Mouse (Mus musculus): ENCODE data around the gene Runx2.

Gene Runx2

DNA sequence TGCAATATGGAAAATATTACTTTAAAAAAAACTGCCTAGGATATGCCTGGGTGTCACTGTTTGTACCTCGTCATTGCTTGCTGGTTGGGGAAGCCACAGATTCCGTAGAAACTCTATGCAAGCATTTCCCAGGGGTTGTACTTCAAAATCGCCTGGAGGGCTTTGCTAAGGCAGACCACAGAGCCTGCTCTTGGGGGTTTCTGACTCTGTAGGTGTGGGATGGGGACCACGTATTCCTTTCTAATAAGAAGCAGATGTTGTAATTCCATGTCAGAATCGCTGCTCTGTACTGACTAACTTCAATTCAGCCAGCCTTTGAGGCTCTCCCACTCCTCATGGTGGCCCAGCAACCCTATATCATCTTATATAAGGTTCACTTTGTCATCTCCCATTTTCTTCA is 46.1 kb downstream of the Runx2 start:
- in situ Hi-C loops (cut with MboI, MseI), result no loop called here

DNA sequence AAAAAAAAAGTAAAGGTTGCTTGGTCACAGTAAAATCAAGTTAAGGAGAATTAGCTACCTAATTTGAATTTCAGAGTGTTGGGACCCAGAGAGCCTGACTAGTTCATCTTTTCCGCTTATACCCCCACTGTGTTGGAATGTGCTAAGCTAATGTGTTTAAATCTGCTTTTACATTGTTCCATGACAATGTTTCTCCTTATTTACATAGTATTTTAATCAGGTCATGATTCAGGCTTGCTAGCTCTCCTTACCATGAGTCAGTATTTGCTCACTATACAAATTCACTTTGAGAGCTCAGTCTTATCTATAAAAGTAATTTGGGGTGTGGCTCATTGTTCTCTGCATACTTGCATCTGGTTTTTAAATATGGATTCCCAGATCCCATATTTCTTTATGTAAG is 47.2 kb downstream of the Runx2 start:
- in situ Hi-C loops (cut with MboI, MseI), result no loop called here

DNA sequence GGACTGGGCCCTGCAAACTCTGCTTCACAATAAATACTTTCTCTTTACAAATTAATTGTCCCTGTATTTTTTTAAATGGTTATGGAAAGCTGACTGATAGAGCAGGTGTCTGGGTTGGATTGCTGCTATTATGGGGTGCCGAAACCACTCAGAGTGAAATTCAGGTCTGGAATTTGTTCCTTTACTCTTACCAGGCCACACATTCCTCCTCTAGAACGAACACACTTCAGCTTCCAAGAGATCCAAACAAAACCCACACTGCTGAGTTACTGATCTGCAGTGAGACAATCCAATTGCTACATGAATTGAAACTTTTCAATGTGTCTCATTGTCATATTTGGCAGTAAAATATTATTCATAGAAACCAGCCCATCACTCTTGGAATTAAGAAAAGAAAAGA is 47.6 kb downstream of the Runx2 start:
- in situ Hi-C loops (cut with MboI, MseI), result no loop called here

DNA sequence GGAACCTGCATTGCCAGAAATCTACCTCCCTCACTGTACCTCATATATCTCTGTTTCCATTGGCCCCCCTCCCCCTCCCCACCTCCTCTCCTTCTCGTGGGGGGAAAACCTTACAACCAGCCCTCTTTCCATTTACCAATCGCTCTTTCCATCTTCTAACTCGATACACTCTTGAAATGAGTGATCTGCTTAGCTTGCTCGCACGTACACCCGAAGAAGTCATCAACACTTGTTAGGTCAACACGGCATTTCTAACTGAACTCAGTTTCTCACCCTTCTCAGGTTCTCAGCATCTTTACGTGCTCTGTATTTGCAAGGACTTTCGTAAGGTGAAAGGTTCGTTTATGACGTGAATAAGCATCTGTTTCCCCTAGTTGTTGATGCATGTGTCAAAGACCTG is 48.3 kb downstream of the Runx2 start:
- in situ Hi-C loops (cut with MboI, MseI), result no loop called here

DNA sequence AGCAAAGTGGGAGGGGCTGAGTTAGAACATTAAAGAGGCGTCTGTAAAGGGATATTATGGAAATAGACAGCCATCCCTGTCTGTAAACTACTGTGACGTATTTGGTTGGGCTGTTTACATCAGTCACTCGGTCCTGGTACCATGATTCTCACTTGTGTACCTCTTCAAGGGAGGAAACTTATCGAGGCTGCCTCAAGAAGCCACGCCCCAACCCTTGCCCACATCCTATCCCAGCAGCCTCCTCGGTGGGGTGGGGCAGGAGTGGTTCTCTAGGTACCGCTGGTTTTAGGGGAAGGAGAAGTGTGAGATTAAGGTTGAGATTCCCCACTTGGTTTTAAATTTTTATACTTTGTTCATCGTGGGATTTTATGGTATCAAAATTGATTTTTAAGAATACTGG is 69.2 kb downstream of the Runx2 start:
- in situ Hi-C loops (cut with MboI, MseI), result loop anchor here (10.0 kb wide), 1 partner anchor 291 kb away; no protein-coding TSS in a partner anchor

DNA sequence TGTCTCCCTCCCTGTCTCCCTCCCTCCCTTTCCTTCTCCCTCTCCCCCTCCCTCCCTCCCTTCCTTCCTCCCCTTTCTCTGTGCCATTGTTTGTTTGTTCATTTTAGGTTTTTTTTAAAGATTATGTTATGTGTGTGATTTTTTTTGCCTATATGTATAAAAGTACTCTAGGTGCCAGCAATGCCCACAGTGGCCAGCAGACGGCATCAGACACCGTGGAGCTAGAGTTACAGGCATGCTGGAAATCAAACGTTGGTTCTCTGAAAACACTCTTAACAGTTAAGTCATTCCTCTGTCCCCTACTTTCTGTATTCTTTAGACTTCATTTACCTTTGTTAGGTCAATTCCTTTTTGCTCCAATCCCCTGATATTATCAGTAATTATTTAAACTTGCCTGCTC is 70.8 kb downstream of the Runx2 start:
- in situ Hi-C loops (cut with MboI, MseI), result loop anchor here (10.0 kb wide), 1 partner anchor 289 kb away; no protein-coding TSS in a partner anchor

DNA sequence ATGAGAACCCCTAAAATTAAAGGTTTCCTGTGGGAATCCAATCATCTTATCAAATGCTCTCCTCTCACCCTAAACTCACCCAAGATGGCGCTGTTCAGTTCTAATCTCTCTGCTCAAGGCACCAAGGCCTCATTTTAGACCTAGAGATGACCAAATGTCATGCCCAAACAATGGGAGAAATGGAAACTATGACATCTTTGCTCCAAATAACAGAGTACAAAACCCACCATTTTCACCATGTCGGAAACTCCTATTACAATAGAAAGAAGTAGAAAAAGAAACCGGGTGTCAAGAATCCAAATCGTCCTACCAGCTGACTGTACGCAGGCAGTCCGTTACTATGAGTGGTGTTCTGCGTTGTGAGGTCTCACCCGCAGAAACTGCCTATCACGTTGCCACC is 72.4 kb downstream of the Runx2 start:
- in situ Hi-C loops (cut with MboI, MseI), result loop anchor here (10.0 kb wide), 1 partner anchor 287 kb away; no protein-coding TSS in a partner anchor

DNA sequence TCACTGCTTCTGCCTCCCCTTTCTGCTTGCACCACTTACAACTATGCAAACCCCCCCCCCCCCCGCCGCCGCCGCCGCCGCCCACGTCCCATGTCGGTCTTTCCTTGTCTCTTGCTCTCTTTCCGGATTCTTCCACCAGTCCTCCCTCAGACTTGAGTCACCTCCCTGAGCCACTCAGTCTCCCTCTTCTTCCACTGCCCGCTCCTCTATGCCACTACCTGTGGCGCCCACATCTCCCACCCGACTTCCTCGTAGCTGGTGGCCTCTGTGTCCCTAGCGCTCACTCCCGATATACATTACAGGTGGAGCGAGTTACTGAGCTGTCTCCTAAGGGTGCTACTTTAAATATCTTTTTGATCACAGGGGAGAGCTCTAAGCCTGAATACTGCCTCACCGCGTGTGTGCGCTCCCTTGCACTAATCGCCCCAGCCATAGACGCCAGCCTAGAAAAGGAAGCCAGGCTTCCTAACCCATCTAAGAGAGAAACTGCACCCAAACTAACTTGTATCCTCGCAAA is 76.4 kb downstream of the Runx2 start:
- in situ Hi-C loops (cut with MboI, MseI), result loop anchor here (5.0 to 10.0 kb wide), 4 partner anchors 39 to 517 kb away; partner anchors contain the start of gene Supt3

DNA sequence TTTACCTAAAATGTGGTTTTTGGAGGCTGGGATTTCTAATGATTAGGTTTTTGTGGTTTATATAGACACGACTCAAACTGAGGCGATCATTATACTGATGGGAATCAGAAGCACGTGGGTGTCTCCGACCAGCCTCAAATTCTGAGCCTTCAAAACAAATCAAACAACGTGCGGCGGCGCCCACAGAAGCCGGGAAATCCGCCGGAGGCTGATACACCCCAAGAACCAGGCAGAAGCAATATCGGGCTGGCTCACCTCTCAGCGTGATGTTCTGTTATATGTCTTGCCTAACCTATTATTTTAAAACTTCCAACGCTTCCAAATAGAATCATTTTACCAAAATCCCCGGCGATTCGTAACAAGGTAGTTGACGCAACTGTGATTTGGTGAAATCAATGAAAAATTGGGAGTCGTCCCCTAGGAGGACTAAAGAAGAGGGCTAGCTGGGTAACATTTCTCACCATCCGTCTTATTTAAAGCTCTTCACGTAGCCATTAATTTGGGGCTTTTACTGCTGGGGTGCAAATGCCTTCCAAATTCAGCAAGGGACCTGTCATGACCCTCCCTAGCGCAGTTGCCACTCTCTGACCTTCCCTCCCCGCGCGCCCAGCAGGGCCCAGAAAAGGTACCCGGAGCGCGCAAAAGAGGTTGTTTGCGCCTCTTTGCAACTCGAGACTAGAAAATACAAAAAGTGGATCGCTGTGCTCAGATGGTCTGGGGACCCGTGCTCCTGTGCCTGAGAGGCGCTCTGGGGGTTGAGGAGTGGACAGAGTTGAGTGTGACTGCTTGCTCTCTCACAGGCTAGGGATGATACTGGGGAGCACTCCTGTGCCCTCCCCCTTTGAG is 77.1 kb downstream of the Runx2 start:
- in situ Hi-C loops (cut with MboI, MseI), result loop anchor here (5.0 to 10.0 kb wide), 4 partner anchors 40 to 517 kb away; partner anchors contain the start of gene Supt3

DNA sequence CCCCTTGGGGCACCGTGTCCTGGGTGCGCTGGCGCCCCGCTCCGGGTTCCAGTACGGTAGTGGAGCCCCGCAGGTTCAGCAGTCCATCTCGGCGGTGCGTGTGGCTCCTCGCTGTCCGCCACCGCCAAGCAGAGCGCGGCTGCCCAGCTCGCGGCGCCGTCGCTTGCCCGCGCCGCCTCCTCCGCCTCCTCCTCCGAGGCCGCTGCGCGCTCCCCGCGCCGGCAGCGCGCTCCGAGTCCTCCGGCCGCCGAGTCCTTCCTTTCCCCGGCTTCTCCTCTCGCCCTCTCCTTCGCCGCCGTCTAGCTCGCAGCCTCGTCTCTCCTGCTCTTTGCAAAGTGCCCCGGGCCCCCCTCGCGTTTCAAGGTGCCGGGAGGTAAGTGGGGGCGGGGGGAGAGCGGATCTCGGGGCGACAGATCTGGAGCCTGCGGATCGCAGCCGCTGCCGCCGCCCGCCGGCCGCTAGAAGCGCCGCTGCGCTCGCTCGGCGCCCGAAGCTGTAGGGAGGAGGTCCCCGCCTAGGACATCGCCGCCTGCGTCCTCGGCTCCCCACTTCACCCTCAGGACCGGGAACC is 78.5 kb downstream of the Runx2 start:
- in situ Hi-C loops (cut with MboI, MseI), result loop anchor here (5.0 to 10.0 kb wide), 4 partner anchors 41 to 519 kb away; partner anchors contain the start of gene Supt3

DNA sequence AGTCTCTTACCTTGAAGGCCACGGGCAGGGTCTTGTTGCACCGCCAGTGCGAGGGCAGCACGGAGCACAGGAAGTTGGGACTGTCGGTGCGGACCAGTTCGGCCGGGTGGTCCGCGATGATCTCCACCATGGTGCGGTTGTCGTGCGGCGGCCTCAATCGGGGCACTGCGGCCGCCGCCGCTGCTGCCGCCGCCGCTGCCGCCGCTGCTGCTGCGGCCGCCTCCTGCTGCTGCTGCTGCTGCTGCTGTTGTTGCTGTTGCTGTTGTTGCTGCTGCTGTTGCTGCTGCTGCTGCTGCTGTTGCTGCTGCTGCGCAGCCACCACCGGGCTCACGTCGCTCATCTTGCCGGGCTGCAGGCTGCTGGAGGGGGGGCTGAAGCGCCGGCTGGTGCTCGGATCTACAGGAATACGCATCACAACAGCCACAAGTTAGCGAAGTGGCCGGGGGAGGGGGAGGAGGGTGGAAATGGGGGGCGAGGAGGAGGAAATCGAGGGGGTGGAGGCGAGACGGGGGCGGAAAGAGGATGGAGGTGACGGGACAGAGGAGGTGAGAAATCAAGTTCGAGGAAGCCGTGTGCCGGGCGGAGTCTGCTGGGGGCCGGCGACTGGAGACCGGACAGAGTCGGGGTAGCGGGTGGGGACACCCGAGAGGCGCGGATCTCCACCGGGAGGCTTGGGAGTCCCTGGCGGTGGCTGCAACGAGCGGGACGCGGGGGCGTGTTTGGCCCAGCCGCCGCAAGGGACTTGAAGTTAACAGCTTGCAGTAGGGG is 79.2 kb downstream of the Runx2 start:
- in situ Hi-C loops (cut with MboI, MseI), result loop anchor here (5.0 to 10.0 kb wide), 4 partner anchors 42 to 519 kb away; partner anchors contain the start of gene Supt3

DNA sequence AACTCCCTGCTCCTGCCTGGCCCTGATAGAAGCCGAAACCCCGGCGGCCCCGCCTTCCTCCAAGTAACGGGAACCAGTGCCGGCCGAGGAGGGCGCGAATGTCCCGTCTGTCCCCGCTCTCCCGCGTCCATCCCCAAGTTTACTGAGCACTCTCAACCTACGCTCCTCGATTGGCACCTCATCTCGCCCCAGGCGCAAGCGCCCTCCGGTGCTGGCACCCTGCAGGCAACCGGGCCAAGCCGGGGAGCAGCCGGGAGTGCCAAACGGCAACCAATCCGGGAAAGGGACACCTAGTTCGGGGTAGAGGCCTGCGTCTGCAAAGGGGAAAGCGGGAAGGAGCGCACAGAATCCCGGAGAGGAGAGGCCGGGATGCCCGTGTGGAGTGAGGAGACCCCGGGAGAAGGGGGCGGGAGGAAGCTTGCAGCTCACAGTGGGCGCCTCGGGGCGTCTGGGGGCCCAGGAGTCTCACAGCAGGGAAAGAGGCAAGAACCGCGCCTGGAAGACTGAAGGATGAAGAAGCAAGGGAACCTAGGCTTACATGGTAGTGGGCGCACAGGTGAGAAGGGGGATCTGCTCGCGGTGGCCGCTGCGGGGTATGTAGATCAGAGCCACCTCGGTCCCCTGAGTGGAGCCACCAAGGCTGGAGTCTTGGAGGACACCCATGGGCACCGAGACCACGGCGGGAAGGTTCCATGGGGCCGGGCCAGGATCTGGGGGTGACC is 79.9 kb downstream of the Runx2 start:
- in situ Hi-C loops (cut with MboI, MseI), result loop anchor here (5.0 to 10.0 kb wide), 4 partner anchors 43 to 520 kb away; partner anchors contain the start of gene Supt3

DNA sequence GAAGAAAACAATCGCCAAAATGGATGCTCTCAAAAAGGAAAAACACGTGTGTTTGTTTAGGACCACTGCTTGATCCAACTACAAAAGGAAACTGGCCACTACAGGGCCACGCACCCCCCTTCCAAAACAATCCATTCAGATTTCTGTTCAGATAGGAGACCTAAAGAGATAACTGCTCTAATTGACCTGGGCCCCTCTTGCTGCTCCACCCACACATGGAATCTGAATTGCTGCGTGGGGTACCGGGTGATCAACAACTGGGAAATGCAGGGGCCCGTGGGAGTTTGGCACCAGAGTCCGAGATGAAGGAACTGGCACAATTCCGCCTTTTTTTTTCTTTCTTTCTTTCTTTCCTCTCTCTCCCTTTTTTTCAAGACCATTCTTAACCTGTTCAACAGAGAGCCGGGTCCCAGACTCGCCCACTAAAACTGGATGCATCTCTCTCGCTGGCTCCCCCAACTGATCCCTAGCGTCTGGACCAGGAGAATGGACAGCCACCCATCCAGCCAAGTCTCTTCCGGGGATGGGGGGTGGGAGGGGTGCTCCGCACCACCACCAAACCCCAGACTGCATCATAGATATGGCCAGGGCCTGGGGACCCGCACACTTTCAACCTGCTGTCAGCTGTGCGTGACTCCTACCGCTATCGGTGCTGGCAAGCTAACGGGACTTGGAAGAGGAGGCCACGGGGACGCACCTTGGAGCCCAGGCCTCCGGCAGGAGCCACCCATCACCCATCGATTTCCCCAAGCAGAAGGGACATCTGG is 80.9 kb downstream of the Runx2 start:
- in situ Hi-C loops (cut with MboI, MseI), result loop anchor here (10.0 kb wide), 1 partner anchor 521 kb away; no protein-coding TSS in a partner anchor

DNA sequence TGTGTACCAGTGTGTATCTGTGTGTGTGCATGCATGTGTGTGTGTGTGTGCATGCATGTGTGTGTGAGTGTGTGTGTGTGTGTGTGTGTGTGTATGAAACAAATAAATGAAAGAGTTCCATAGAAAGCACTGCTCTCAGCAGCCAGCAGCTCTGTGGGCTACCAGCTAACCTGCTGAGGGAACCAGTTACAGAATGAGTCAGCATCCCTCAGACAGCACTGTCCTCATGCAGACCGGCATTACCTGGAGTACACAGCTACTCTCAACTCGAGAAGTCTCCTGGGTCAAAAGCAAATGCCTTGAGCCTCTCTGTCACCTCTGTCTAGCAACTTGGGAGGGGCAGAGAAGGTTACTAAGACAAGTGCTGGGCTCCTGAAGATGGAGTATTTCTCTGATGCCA is 86.1 kb downstream of the Runx2 start:
- in situ Hi-C loops (cut with MboI, MseI), result no loop called here

DNA sequence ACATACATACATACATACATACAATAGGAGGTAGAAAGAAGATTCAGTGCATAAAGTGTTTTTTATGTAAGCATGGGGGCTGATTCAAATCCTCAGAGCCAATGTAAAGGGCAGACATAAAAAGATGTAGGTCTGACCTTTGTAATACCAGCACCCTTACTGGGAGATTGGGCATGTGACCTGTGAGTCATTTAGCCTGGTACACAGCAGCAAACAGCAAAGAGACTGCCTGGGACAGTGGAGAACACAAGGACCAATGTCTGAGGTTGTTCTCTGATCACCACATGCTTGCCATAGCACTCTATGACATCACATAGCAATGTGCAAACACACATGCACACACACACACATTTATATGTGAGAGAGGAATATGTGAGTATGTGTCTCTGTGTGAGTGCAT is 86.9 kb downstream of the Runx2 start:
- in situ Hi-C loops (cut with MboI, MseI), result no loop called here

DNA sequence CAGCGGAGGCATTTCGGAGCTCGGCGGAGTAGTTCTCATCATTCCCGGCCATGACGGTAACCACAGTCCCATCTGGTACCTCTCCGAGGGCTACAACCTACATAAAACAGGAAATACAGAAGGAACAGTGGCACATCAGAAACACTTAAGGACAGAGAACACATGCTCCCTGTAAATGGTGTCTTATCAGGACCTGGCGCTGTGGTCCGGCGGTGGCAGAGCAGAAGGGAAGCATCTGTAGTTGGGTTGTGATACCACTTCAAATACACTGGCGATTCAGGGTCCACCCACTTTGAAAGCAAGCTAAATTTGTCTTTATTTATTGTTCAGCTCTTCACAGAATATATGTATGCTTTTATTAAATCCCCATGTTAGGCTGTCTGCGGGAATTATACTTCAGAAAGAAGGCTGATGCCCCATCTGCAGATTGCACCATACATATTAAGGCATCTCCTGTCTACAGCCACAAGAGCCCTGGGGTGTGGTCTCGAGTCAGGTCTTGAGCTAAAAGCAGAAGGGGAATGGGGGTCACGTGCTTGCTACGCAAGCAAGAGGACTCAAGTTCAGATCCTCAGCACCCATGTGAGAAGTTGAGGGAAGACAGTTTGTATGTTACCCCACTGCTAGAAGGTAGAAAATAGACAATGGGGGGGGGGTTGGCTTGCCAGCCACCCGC is 89.7 kb downstream of the Runx2 start:
- in situ Hi-C loops (cut with MboI, MseI), result no loop called here

DNA sequence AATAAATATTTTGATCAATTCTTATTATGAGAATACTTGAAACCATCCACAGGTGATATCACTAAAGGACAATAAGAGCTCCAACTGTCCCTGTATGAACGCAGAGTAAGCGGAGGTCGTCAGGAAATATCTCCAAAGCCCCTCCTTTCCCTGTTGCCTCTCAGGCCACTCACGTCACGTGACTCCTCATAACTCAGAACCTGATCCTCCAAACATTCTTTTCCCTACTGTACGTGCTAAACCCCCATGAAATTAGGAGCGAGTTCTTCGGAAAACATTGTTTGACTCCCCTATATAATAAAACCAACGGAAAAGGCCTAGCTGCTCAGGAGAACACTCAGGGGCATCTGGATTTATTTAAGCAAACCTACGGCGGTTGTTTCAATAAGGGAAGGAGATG is 90.3 kb downstream of the Runx2 start:
- in situ Hi-C loops (cut with MboI, MseI), result no loop called here

DNA sequence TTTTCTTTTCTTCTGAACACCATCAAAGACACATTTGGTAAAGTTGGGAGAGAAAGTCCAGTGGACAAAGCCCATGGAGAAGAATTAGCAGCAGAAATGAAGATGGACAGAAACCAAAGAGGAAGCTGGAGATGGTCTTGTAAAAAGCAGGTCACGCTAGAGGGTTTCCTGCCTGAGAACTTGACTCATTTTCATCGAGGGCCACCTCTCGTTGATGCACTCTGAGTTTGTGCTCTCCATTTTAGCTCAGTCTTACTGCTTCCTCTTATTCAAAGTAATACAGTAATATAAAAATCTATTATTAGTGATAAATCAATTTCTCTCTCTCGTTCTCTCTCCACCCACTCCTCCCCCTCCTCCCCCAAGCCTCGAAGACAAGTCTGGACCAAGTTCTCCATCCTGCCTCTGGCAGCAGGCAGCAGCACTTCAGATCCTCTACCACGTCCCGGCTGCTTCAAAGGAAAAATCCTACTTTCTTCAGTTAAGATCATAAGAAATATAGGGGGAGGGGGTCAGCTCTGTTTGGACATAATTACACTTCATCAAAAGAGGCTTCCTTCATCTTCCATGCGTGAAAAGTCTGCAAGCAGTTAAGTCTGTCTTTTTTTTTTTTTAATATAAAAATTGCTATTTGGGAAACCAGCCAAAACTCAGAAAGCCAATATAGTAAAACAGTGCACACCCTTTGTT is 92.3 kb downstream of the Runx2 start:
- in situ Hi-C loops (cut with MboI, MseI), result no loop called here

DNA sequence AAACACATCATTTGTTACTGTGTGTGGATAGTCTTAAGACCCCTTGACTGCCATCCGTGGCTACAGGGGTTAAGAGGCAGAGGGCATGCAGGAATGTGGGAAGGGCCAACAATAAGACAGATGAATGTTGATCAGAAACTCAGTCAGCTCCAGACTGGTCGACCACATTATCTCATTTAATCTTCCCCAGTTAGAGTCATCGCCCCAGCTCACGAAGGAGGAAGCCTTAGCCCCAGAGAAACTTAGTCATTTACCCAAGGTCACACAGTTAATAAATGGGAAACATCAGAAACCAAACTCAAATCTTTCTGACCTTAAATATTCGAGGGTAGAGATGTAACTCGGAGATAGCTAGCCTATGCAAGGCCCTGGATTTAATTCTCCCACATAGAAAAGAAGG is 96.0 kb downstream of the Runx2 start:
- in situ Hi-C loops (cut with MboI, MseI), result no loop called here
